Mouse (Mus musculus) thymus, adult 2 months (tissue): ENCODE data around the gene Ing4. TPM values are rescaled to one million over a fixed set of nuclear protein-coding genes. Genes with fewer than 3 reads are reported as not detected.
A peak's percentile ranks its signal among the peaks of the same experiment; 100 is the strongest.
"Not testable (repeated sequence)": the region's sequence is repeated elsewhere in the genome, so short reads cannot be mapped to it uniquely, and the experiment has no call there.

ENCODE experiments used
- DNase-seq: peaks from one replicate; pipeline ENCODE4 v3.0.0; 2021
- H3K27ac ChIP-seq: fragments of 200-500 bp; 2 replicates; pipeline ENCODE4 v1.5.1; 2012; ENCODE audit warnings: low read length, control low read depth; ENCODE audit not compliant: control insufficient read depth, insufficient read depth
- H3K27me3 ChIP-seq: fragments of 200-500 bp; 2 replicates; pipeline ENCODE4 v1.6.1; 2012; ENCODE audit warnings: mild to moderate bottlenecking, low read length, moderate library complexity, mixed read lengths; ENCODE audit not compliant: control insufficient read depth, insufficient read depth
- H3K36me3 ChIP-seq: fragments of 200-500 bp; 2 replicates; pipeline ENCODE4 v1.6.1; 2012; ENCODE audit warnings: mild to moderate bottlenecking, low read length, moderate library complexity; ENCODE audit not compliant: control insufficient read depth, insufficient read depth
- H3K4me1 ChIP-seq: fragments of 200-500 bp; replicated peaks from 2 replicates; pipeline ENCODE4 v1.6.1; 2012; ENCODE audit warnings: low read length; ENCODE audit not compliant: control insufficient read depth, insufficient read depth
- H3K4me3 ChIP-seq: fragments of 200-500 bp; 2 replicates; pipeline ENCODE4 v1.5.1; 2012; ENCODE audit warnings: mild to moderate bottlenecking, low read length, control low read depth, moderate library complexity; ENCODE audit not compliant: control insufficient read depth, insufficient read depth
- CTCF ChIP-seq: fragments of 200-500 bp; IDR thresholded peaks from 2 replicates; pipeline ENCODE4 v1.5.1; 2012; ENCODE audit warnings: mild to moderate bottlenecking, control low read depth, low read length, moderate library complexity, borderline replicate concordance; ENCODE audit not compliant: control insufficient read depth, poor library complexity, insufficient read depth; ENCODE audit errors: extremely low read depth
- POLR2A ChIP-seq: fragments of 200-500 bp; IDR thresholded peaks from 2 replicates; pipeline ENCODE4 v1.6.1; 2012; ENCODE audit warnings: mild to moderate bottlenecking, low read length, control low read depth, moderate library complexity; ENCODE audit not compliant: control insufficient read depth, poor library complexity, insufficient read depth; ENCODE audit errors: extremely low read depth
- WGBS: fragments of 180-500 bp; shearing (Covaris S2); methylation state at CpG from one replicate; pipeline ENCODE4 v1.1.7; 2018; 5-methylcytosine and 5-hydroxymethylcytosine counted together
- polyA plus RNA-seq: library from polyadenylated mRNA; depleted of rRNA; stranded (reverse); fragments of >200 nt; gene quantifications from 2 replicates; pipeline ENCODE4 v1.2.3, GENCODE M21; 2012

Ing4 gene
- polyA plus RNA-seq, 1 experiment: 96.8 TPM

- peaks cover 12% of the 10 kb centered on the region for H3K4me1 ChIP-seq
- under 1% methylated on average over 33 of the region's 34 CpGs for WGBS
Observed at GRCm38 (mm10) chr6:125008586-125009128, 30.9 kb upstream of the Ing4 start.

GRCm38 (mm10) chr6:125009129-125009180 lies 30.6 kb upstream of the Ing4 start, which contains the start of gene Zfp384:
TSS of gene Zfp384 (plus strand) at chr6:125009145.
- Histone ChIP-seq H3K27me3 (no peaks in the 10 kb centered on the region), H3K36me3 (peaks cover 16% of the 10 kb centered on the region), H3K27ac (peak within 1 kb of the TSS; percentile 87), H3K4me3 (peak within 1 kb of the TSS; percentile 80), H3K4me1 (peaks cover 12% of the 10 kb centered on the region)
- 0% methylated on average over 2 of the region's 3 CpGs for WGBS
- TF ChIP-seq POLR2A (no peak), CTCF (no peak)
- no peak for DNase-seq

More at GRCm38 (mm10) chr6:125008586-125009128, 30.9 kb upstream of the Ing4 start:
- H3K4me3 ChIP-seq: peak overlapping the region; percentile 80
- no peaks in the 10 kb centered on the region for H3K27me3 ChIP-seq
- peaks cover 13% of the 10 kb centered on the region for H3K36me3 ChIP-seq
- no peak for TF ChIP-seq CTCF
- TF ChIP-seq POLR2A: peak; percentile 56; the same call in 1 of the 2 replicates
- peak; percentile 95 for DNase-seq
- peak overlapping the region; percentile 71 for H3K27ac ChIP-seq

- Histone ChIP-seq H3K4me1 (peaks cover 12% of the 10 kb centered on the region), H3K36me3 (peaks cover 17% of the 10 kb centered on the region), H3K4me3 (peak overlapping the region; percentile 80), H3K27ac (peak overlapping the region; percentile 87), H3K27me3 (no peaks in the 10 kb centered on the region)
- no peak for TF ChIP-seq CTCF
- peak; percentile 73; the same call in 1 of the 2 replicates for TF ChIP-seq POLR2A
- WGBS: under 1% methylated on average over 65 of the region's 78 CpGs
- DNase-seq: peak; percentile 80
Observed at GRCm38 (mm10) chr6:125009181-125010073, 30.1 kb upstream of the Ing4 start.

GRCm38 (mm10) chr6:125017682-125018081 lies 21.9 kb upstream of the Ing4 start:
- TF ChIP-seq CTCF: no peak
- no peak for TF ChIP-seq POLR2A
- Histone ChIP-seq H3K4me3 (no peak overlapping the region), H3K36me3 (peaks cover 41% of the 10 kb centered on the region), H3K27ac (no peak overlapping the region), H3K27me3 (no peaks in the 10 kb centered on the region), H3K4me1 (no peaks in the 10 kb centered on the region)
- no peak for DNase-seq
- WGBS: 98% methylated on average over 3 of the region's 3 CpGs

- DNase-seq: peak; percentile 54
- H3K4me1 ChIP-seq, H3K4me3 ChIP-seq, H3K27ac ChIP-seq, H3K27me3 ChIP-seq: not testable (repeated sequence)
- WGBS: 48% methylated on average over 7 of the region's 9 CpGs
- H3K36me3 ChIP-seq: peaks cover 61% of the 10 kb centered on the region
- TF ChIP-seq CTCF: peak; percentile 99
Observed at GRCm38 (mm10) chr6:125030532-125030931, 9.0 kb upstream of the Ing4 start.

- DNase-seq: no peak
- no peak overlapping the region for H3K27ac ChIP-seq
- H3K4me1 ChIP-seq: no peaks in the 10 kb centered on the region
- H3K4me3 ChIP-seq: no peak overlapping the region
- no peaks in the 10 kb centered on the region for H3K27me3 ChIP-seq
- peaks cover 63% of the 10 kb centered on the region for H3K36me3 ChIP-seq
- TF ChIP-seq POLR2A (no peak), CTCF (no peak)
- 92% methylated on average over 16 of the region's 16 CpGs for WGBS
Observed at GRCm38 (mm10) chr6:125031604-125032003, 8.0 kb upstream of the Ing4 start.
